Mouse (Mus musculus): Measurements from ENCODE around the gene Dhcr24. TPM values are rescaled to one million over a fixed set of nuclear protein-coding genes. Genes with fewer than 3 reads are reported as not detected.

Dhcr24 gene
- polyA plus RNA-seq, 1 experiment from 2014 or later, result 4.6 TPM

GRCm38 (mm10) chr4:106562837-106563790, 2.3 kb downstream of the Dhcr24 start:
- no peak overlapping the region for H3K27ac ChIP-seq
- H3K9me3 ChIP-seq (replicated peaks), result no peaks in the 10 kb centered on the region
- H3K27me3 ChIP-seq, result no peaks in the 10 kb centered on the region
- H3K9ac ChIP-seq, result peak overlapping the region; percentile 72; the same call in 1 of the 2 replicates
- WGBS, result 43% methylated on average over 9 of the region's 9 CpGs
- ATAC-seq (replicated peaks; ENCODE audit: low FRiP score), result no peak
- H3K4me1 ChIP-seq, result peaks cover 43% of the 10 kb centered on the region
- H3K36me3 ChIP-seq, result peaks cover 48% of the 10 kb centered on the region
- peak overlapping the region; percentile 91 for H3K4me3 ChIP-seq (replicated peaks)
- peak overlapping the region; percentile 96 for H3K4me2 ChIP-seq

- WGBS, result 88% methylated on average over 11 of the region's 11 CpGs
- ATAC-seq (replicated peaks; ENCODE audit: low FRiP score), result no peak
- H3K4me2 ChIP-seq, result 0 out of 2 replicates have a peak overlapping the region, but pooled peaks have one; percentile 8
These were observed 3.3 kb downstream of the Dhcr24 start for GRCm38 (mm10) chr4:106564161-106564560.

GRCm38 (mm10) chr4:106569680-106570079, 8.8 kb downstream of the Dhcr24 start:
- no peaks in the 10 kb centered on the region for H3K27me3 ChIP-seq
- H3K27ac ChIP-seq, result no peak overlapping the region
- no peaks in the 10 kb centered on the region for H3K4me1 ChIP-seq
- no peak for ATAC-seq (replicated peaks; ENCODE audit: low FRiP score)
- H3K4me2 ChIP-seq, result no peak overlapping the region
- H3K9me3 ChIP-seq (replicated peaks), result no peaks in the 10 kb centered on the region
- WGBS, result 93% methylated on average over 4 of the region's 4 CpGs
- no peak overlapping the region for H3K4me3 ChIP-seq (replicated peaks)
- peaks cover 98% of the 10 kb centered on the region for H3K36me3 ChIP-seq
- no peak overlapping the region for H3K9ac ChIP-seq

More at GRCm38 (mm10) chr4:106564161-106564560, 3.3 kb downstream of the Dhcr24 start:
- H3K36me3 ChIP-seq, result peaks cover 57% of the 10 kb centered on the region
- peaks cover 41% of the 10 kb centered on the region for H3K4me1 ChIP-seq
- no peak overlapping the region for H3K9ac ChIP-seq
- H3K27ac ChIP-seq, result no peak overlapping the region
- no peak overlapping the region for H3K4me3 ChIP-seq (replicated peaks)
- H3K27me3 ChIP-seq, result no peaks in the 10 kb centered on the region
- H3K9me3 ChIP-seq (replicated peaks), result no peaks in the 10 kb centered on the region

GRCm38 (mm10) chr4:106571081-106571724, 10.4 kb downstream of the Dhcr24 start:
- WGBS, result 86% methylated on average over 11 of the region's 11 CpGs
- Histone ChIP-seq H3K27me3 (no peaks in the 10 kb centered on the region), H3K4me3 (replicated peaks) (no peak overlapping the region), H3K9ac (no peak overlapping the region), H3K4me2 (no peak overlapping the region), H3K27ac (no peak overlapping the region), H3K36me3 (peaks cover 98% of the 10 kb centered on the region), H3K9me3 (replicated peaks) (no peaks in the 10 kb centered on the region), H3K4me1 (no peaks in the 10 kb centered on the region)
- no peak for ATAC-seq (replicated peaks; ENCODE audit: low FRiP score)

GRCm38 (mm10) chr4:106575022-106575421, 14.2 kb downstream of the Dhcr24 start:
- H3K36me3 ChIP-seq, result peaks cover 98% of the 10 kb centered on the region
- 85% methylated on average over 8 of the region's 8 CpGs for WGBS

GRCm38 (mm10) chr4:106577511-106577910, 16.7 kb downstream of the Dhcr24 start:
- Histone ChIP-seq H3K9me3 (replicated peaks) (no peaks in the 10 kb centered on the region), H3K4me3 (replicated peaks) (no peak overlapping the region), H3K36me3 (peaks cover 98% of the 10 kb centered on the region), H3K9ac (no peak overlapping the region), H3K4me1 (peaks cover 3% of the 10 kb centered on the region; the same call in 1 of the 2 replicates), H3K27me3 (no peaks in the 10 kb centered on the region), H3K27ac (no peak overlapping the region), H3K4me2 (no peak overlapping the region)
- ATAC-seq (replicated peaks; ENCODE audit: low FRiP score), result no peak
- 72% methylated on average over 7 of the region's 7 CpGs for WGBS

More at GRCm38 (mm10) chr4:106575022-106575421, 14.2 kb downstream of the Dhcr24 start:
- Histone ChIP-seq H3K4me1 (peaks cover 3% of the 10 kb centered on the region; the same call in 1 of the 2 replicates), H3K4me2 (no peak overlapping the region), H3K27ac (no peak overlapping the region), H3K9me3 (replicated peaks) (no peaks in the 10 kb centered on the region), H3K27me3 (no peaks in the 10 kb centered on the region), H3K4me3 (replicated peaks) (no peak overlapping the region), H3K9ac (no peak overlapping the region)
- no peak for ATAC-seq (replicated peaks; ENCODE audit: low FRiP score)

GRCm38 (mm10) chr4:106581176-106581864, 20.5 kb downstream of the Dhcr24 start:
- Histone ChIP-seq H3K4me1 (peaks cover 3% of the 10 kb centered on the region; the same call in 1 of the 2 replicates), H3K9ac (no peak overlapping the region), H3K27me3 (no peaks in the 10 kb centered on the region), H3K27ac (no peak overlapping the region), H3K9me3 (replicated peaks) (no peaks in the 10 kb centered on the region), H3K4me3 (replicated peaks) (no peak overlapping the region), H3K4me2 (no peak overlapping the region), H3K36me3 (peaks cover 98% of the 10 kb centered on the region)
- WGBS, result 84% methylated on average over 14 of the region's 14 CpGs
- ATAC-seq (replicated peaks; ENCODE audit: low FRiP score), result no peak

GRCm38 (mm10) chr4:106581865-106582204, 21.0 kb downstream of the Dhcr24 start:
- no peaks in the 10 kb centered on the region for H3K9me3 ChIP-seq (replicated peaks)
- WGBS, result 91% methylated on average over 15 of the region's 15 CpGs
- H3K4me2 ChIP-seq, result no peak overlapping the region
- no peaks in the 10 kb centered on the region for H3K27me3 ChIP-seq
- no peak overlapping the region for H3K4me3 ChIP-seq (replicated peaks)
- H3K9ac ChIP-seq, result no peak overlapping the region
- ATAC-seq (replicated peaks; ENCODE audit: low FRiP score), result no peak
- peaks cover 98% of the 10 kb centered on the region for H3K36me3 ChIP-seq
- peaks cover 3% of the 10 kb centered on the region; the same call in 1 of the 2 replicates for H3K4me1 ChIP-seq
- no peak overlapping the region for H3K27ac ChIP-seq

GRCm38 (mm10) chr4:106582428-106583153, 21.8 kb downstream of the Dhcr24 start:
- Histone ChIP-seq H3K27ac (no peak overlapping the region), H3K36me3 (peaks cover 99% of the 10 kb centered on the region), H3K4me3 (replicated peaks) (no peak overlapping the region), H3K4me1 (no peaks in the 10 kb centered on the region; the same call in 1 of the 2 replicates), H3K4me2 (no peak overlapping the region), H3K27me3 (no peaks in the 10 kb centered on the region), H3K9ac (no peak overlapping the region), H3K9me3 (replicated peaks) (no peaks in the 10 kb centered on the region)
- ATAC-seq (replicated peaks; ENCODE audit: low FRiP score), result peak; percentile 69
- WGBS, result 86% methylated on average over 12 of the region's 12 CpGs

- ATAC-seq (replicated peaks; ENCODE audit: low FRiP score), result no peak
- peaks cover 99% of the 10 kb centered on the region for H3K36me3 ChIP-seq
- 84% methylated on average over 4 of the region's 4 CpGs for WGBS
- H3K27me3 ChIP-seq, result no peaks in the 10 kb centered on the region
- H3K9ac ChIP-seq, result no peak overlapping the region
- no peak overlapping the region for H3K4me3 ChIP-seq (replicated peaks)
- H3K9me3 ChIP-seq (replicated peaks), result no peaks in the 10 kb centered on the region
- no peak overlapping the region for H3K4me2 ChIP-seq
- no peaks in the 10 kb centered on the region for H3K4me1 ChIP-seq
- H3K27ac ChIP-seq, result no peak overlapping the region
These were observed 23.8 kb downstream of the Dhcr24 start for GRCm38 (mm10) chr4:106584665-106585064.

GRCm38 (mm10) chr4:106587075-106587474, 26.2 kb downstream of the Dhcr24 start:
- 87% methylated on average over 6 of the region's 6 CpGs for WGBS
- no peak overlapping the region for H3K9ac ChIP-seq
- peaks cover 88% of the 10 kb centered on the region for H3K36me3 ChIP-seq

More at GRCm38 (mm10) chr4:106587075-106587474, 26.2 kb downstream of the Dhcr24 start:
- no peak for ATAC-seq (replicated peaks; ENCODE audit: low FRiP score)
- Histone ChIP-seq H3K4me1 (no peaks in the 10 kb centered on the region), H3K27ac (no peak overlapping the region), H3K4me2 (no peak overlapping the region), H3K4me3 (replicated peaks) (no peak overlapping the region), H3K9me3 (replicated peaks) (no peaks in the 10 kb centered on the region), H3K27me3 (no peaks in the 10 kb centered on the region)

All from kidney, embryonic 15.5 days (tissue).